Mouse (Mus musculus): ENCODE results near the gene Ets1.

The Ets1 gene

GRCm38 (mm10) chr9:32635627-32636385 lies at the start of gene Ets1:
Gene Ets1, plus strand, starts transcription at chr9:32636221.
- DNase-seq (ENCODE audit: low read depth, low spot score): no peak

GRCm38 (mm10) chr9:32589900-32590299 lies 46.1 kb upstream of the Ets1 start:
- DNase-seq (ENCODE audit: low read depth, low spot score): peak; percentile 93

GRCm38 (mm10) chr9:32590571-32590970 lies 45.5 kb upstream of the Ets1 start:
- DNase-seq (ENCODE audit: low read depth, low spot score): no peak

- peak; percentile 99 for DNase-seq (ENCODE audit: low read depth, low spot score)
These were observed 44.1 kb upstream of the Ets1 start for GRCm38 (mm10) chr9:32591732-32592582.

- DNase-seq (ENCODE audit: low read depth, low spot score): peak; percentile 32
These were observed 43.5 kb upstream of the Ets1 start for GRCm38 (mm10) chr9:32592583-32592890.

- DNase-seq (ENCODE audit: low read depth, low spot score): no peak
These were observed 42.2 kb upstream of the Ets1 start for GRCm38 (mm10) chr9:32593816-32594215.

- peak; percentile 12 for DNase-seq (ENCODE audit: low read depth, low spot score)
These were observed 41.7 kb upstream of the Ets1 start for GRCm38 (mm10) chr9:32594346-32594745.

- DNase-seq (ENCODE audit: low read depth, low spot score): peak; percentile 21
These were observed 40.8 kb upstream of the Ets1 start for GRCm38 (mm10) chr9:32595076-32595820.

GRCm38 (mm10) chr9:32596366-32596765 lies 39.7 kb upstream of the Ets1 start:
- DNase-seq (ENCODE audit: low read depth, low spot score): no peak

GRCm38 (mm10) chr9:32601953-32602352 lies 34.1 kb upstream of the Ets1 start:
- peak; percentile 17 for DNase-seq (ENCODE audit: low read depth, low spot score)

GRCm38 (mm10) chr9:32603097-32603496 lies 32.9 kb upstream of the Ets1 start:
- DNase-seq (ENCODE audit: low read depth, low spot score): no peak

- no peak for DNase-seq (ENCODE audit: low read depth, low spot score)
These were observed 28.8 kb upstream of the Ets1 start for GRCm38 (mm10) chr9:32607218-32607617.

- no peak for DNase-seq (ENCODE audit: low read depth, low spot score)
These were observed 27.0 kb upstream of the Ets1 start for GRCm38 (mm10) chr9:32608831-32609610.

GRCm38 (mm10) chr9:32610218-32610617 lies 25.8 kb upstream of the Ets1 start:
- DNase-seq (ENCODE audit: low read depth, low spot score): no peak

GRCm38 (mm10) chr9:32610631-32611030 lies 25.4 kb upstream of the Ets1 start:
- DNase-seq (ENCODE audit: low read depth, low spot score): no peak

- no peak for DNase-seq (ENCODE audit: low read depth, low spot score)
These were observed 24.7 kb upstream of the Ets1 start for GRCm38 (mm10) chr9:32611340-32611739.

- DNase-seq (ENCODE audit: low read depth, low spot score): no peak
These were observed 23.6 kb upstream of the Ets1 start for GRCm38 (mm10) chr9:32612426-32612825.

- no peak for DNase-seq (ENCODE audit: low read depth, low spot score)
These were observed 23.1 kb upstream of the Ets1 start for GRCm38 (mm10) chr9:32612861-32613421.

- DNase-seq (ENCODE audit: low read depth, low spot score): no peak
These were observed 21.8 kb upstream of the Ets1 start for GRCm38 (mm10) chr9:32614191-32614590.

GRCm38 (mm10) chr9:32615461-32615860 lies 20.6 kb upstream of the Ets1 start:
- no peak for DNase-seq (ENCODE audit: low read depth, low spot score)

GRCm38 (mm10) chr9:32615986-32616385 lies 20.0 kb upstream of the Ets1 start:
- no peak for DNase-seq (ENCODE audit: low read depth, low spot score)

Data from 3T3-L1 (cell line).